Mouse (Mus musculus): ENCODE results near the gene Trp53i11.
A peak's percentile ranks its signal among the peaks of the same experiment; 100 is the strongest.

The Trp53i11 gene

GRCm38 (mm10) chr2:93187323-93187996 lies at the start of gene Trp53i11:
TSS of gene Trp53i11 (plus strand) at chr2:93187548.
- DNase-seq (ENCODE audit: low spot score in 2 of 2): peak; percentile 81 to 87

- no peak for DNase-seq (ENCODE audit: low spot score in 2 of 2)
Measured at GRCm38 (mm10) chr2:93139476-93139875, 47.9 kb upstream of the Trp53i11 start.

- DNase-seq (ENCODE audit: low spot score in 2 of 2): no peak
Measured at GRCm38 (mm10) chr2:93141329-93141728, 46.0 kb upstream of the Trp53i11 start.

- peak in 1 of 2 experiments; percentile 16 for DNase-seq (ENCODE audit: low spot score in 2 of 2)
Measured at GRCm38 (mm10) chr2:93142616-93143015, 44.7 kb upstream of the Trp53i11 start.

GRCm38 (mm10) chr2:93144126-93144525 lies 43.2 kb upstream of the Trp53i11 start:
- DNase-seq (ENCODE audit: low spot score in 2 of 2): no peak

- DNase-seq (ENCODE audit: low spot score in 2 of 2): no peak
Measured at GRCm38 (mm10) chr2:93150009-93150408, 37.3 kb upstream of the Trp53i11 start.

- no peak for DNase-seq (ENCODE audit: low spot score in 2 of 2)
Measured at GRCm38 (mm10) chr2:93150673-93151450, 36.5 kb upstream of the Trp53i11 start.

- DNase-seq (ENCODE audit: low spot score in 2 of 2): no peak
Measured at GRCm38 (mm10) chr2:93152191-93152601, 35.2 kb upstream of the Trp53i11 start.

- no peak for DNase-seq (ENCODE audit: low spot score in 2 of 2)
Measured at GRCm38 (mm10) chr2:93152883-93153491, 34.4 kb upstream of the Trp53i11 start.

GRCm38 (mm10) chr2:93153833-93154232 lies 33.5 kb upstream of the Trp53i11 start:
- no peak for DNase-seq (ENCODE audit: low spot score in 2 of 2)

GRCm38 (mm10) chr2:93154486-93155032 lies 32.8 kb upstream of the Trp53i11 start:
- no peak for DNase-seq (ENCODE audit: low spot score in 2 of 2)

- no peak for DNase-seq (ENCODE audit: low spot score in 2 of 2)
Measured at GRCm38 (mm10) chr2:93160467-93161035, 26.8 kb upstream of the Trp53i11 start.

- no peak for DNase-seq (ENCODE audit: low spot score in 2 of 2)
Measured at GRCm38 (mm10) chr2:93161914-93162664, 25.3 kb upstream of the Trp53i11 start.

- DNase-seq (ENCODE audit: low spot score in 2 of 2): no peak
Measured at GRCm38 (mm10) chr2:93162791-93163190, 24.6 kb upstream of the Trp53i11 start.

- DNase-seq (ENCODE audit: low spot score in 2 of 2): no peak
Measured at GRCm38 (mm10) chr2:93163317-93163716, 24.0 kb upstream of the Trp53i11 start.

- DNase-seq (ENCODE audit: low spot score in 2 of 2): no peak
Measured at GRCm38 (mm10) chr2:93163750-93164335, 23.5 kb upstream of the Trp53i11 start.

GRCm38 (mm10) chr2:93166295-93166694 lies 21.1 kb upstream of the Trp53i11 start:
- DNase-seq (ENCODE audit: low spot score in 2 of 2): no peak

- no peak for DNase-seq (ENCODE audit: low spot score in 2 of 2)
Measured at GRCm38 (mm10) chr2:93166734-93167406, 20.5 kb upstream of the Trp53i11 start.

- no peak for DNase-seq (ENCODE audit: low spot score in 2 of 2)
Measured at GRCm38 (mm10) chr2:93170156-93170844, 17.0 kb upstream of the Trp53i11 start.

GRCm38 (mm10) chr2:93170845-93171200 lies 16.5 kb upstream of the Trp53i11 start:
- no peak for DNase-seq (ENCODE audit: low spot score in 2 of 2)
